In the genomic region with DNA sequence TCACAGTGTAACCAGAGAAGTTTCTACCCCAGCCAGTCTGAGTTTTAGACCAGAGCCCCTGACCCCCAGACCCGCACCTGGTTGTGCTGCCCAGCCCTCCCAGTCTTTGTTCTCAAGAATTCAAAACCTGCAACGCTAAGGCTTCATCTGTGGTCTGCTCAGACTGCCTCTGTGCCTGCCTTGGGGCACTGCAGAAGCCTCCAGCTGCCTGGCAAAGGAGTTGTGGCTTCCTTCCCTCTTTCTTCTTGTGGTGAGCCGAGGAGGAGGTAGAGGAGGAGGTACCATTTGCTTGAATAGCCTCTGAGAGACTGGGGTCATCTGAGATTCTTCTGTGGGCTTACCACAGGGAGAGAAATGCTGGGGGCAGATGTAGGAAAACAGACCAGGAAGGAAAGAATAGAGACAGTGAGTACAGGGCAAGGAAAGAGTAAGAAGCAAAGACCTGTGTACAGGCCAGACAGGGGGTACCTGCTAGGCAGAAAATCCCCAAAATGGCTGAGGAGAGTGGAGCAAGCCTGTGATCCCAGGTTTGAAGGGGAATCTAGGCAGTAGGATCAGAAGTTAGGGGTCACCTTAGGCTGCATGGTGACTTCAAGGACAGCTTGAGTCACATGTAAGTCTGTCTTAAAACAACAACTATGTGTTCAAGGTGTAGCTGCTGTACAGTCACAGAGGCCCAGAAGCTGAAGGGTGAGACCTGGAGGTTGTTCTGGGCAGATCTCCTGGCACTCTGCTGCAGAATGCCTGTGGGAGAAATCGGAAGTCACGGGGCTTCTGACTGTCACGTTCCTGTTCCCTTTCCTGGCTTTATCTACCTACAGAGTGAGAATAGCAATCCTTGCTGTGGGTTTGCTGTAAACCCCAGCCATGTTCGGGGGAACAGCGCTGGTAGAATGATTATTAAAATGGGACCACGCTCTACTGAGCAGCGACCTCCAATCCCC, we compare ENCODE assay signal across 10 mouse cellular contexts.
DNase-seq lines count a peak whose midpoint lies in the region; ATAC-seq lines count a peak whose summit lies in the region.
"Had no signal": no experiment of that assay in that cellular context is flagged by ENCODE, and none has a peak within 500 bp of the region (broad histone marks: within the 10 kb centered on the region; RNA-seq: fewer than 3 reads in every experiment).

No protein-coding gene starts in this region.

- H3K27ac ChIP-seq in kidney, embryonic 16.5 days (ENCODE audit: low read length), result no peak overlapping the region
- H3K27ac ChIP-seq in forebrain, embryonic 12.5 days, result peak overlapping the region; percentile 74
- H3K27ac ChIP-seq in hindbrain, embryonic 12.5 days, result peak overlapping the region; percentile 72
- peak overlapping the region; percentile 43; the same call in 1 of the 2 replicates for H3K27ac ChIP-seq in neural tube, embryonic 13.5 days (replicated peaks)
- H3K27ac ChIP-seq: liver, embryonic 15.5 days had no signal

- no peaks in the 10 kb centered on the region for H3K9me3 ChIP-seq in kidney, embryonic 16.5 days (ENCODE audit: low read length)
- no peaks in the 10 kb centered on the region for H3K9me3 ChIP-seq in forebrain, embryonic 12.5 days
- no peaks in the 10 kb centered on the region for H3K9me3 ChIP-seq in hindbrain, embryonic 12.5 days (replicated peaks)
- no peaks in the 10 kb centered on the region for H3K9me3 ChIP-seq in neural tube, embryonic 13.5 days
- H3K9me3 ChIP-seq: liver, embryonic 15.5 days had no signal

- H3K4me1 ChIP-seq in kidney, embryonic 16.5 days (ENCODE audit: insufficient read depth, low read length), result peaks cover 54% of the 10 kb centered on the region
- H3K4me1 ChIP-seq in forebrain, embryonic 12.5 days, result peaks cover 73% of the 10 kb centered on the region
- H3K4me1 ChIP-seq in hindbrain, embryonic 12.5 days, result peaks cover 71% of the 10 kb centered on the region
- H3K4me1 ChIP-seq in neural tube, embryonic 13.5 days (replicated peaks), result peaks cover 83% of the 10 kb centered on the region

- H3K36me3 ChIP-seq in kidney, embryonic 16.5 days (ENCODE audit: insufficient read depth, low read length), result no peaks in the 10 kb centered on the region
- 0 out of 2 replicates have a peak, but pooled peaks cover 6% of the 10 kb centered on the region for H3K36me3 ChIP-seq in forebrain, embryonic 12.5 days (replicated peaks)
- no peaks in the 10 kb centered on the region for H3K36me3 ChIP-seq in hindbrain, embryonic 12.5 days
- H3K36me3 ChIP-seq in neural tube, embryonic 13.5 days, result 0 out of 2 replicates have a peak, but pooled peaks cover 3% of the 10 kb centered on the region
- H3K36me3 ChIP-seq: liver, embryonic 15.5 days had no signal

- DNase-seq in kidney, adult 8-10 months, result peak; percentile 29 to 43
- no peak for DNase-seq in embryo, embryonic 9.5 days (ENCODE audit: extremely low spot score)
- DNase-seq in yolk sac, embryonic 10.5 days (ENCODE audit: low spot score), result no peak
- DNase-seq in gastrocnemius, postnatal 10 days, result no peak

- H3K4me3 ChIP-seq in kidney, embryonic 16.5 days (ENCODE audit: low read length), result no peak overlapping the region
- no peak overlapping the region for H3K4me3 ChIP-seq in forebrain, embryonic 12.5 days (replicated peaks)
- H3K4me3 ChIP-seq in hindbrain, embryonic 12.5 days, result no peak overlapping the region
- H3K4me3 ChIP-seq in neural tube, embryonic 13.5 days, result no peak overlapping the region
- H3K4me3 ChIP-seq: liver, embryonic 15.5 days had no signal

- no peak overlapping the region for H3K4me2 ChIP-seq in kidney, embryonic 16.5 days (replicated peaks; ENCODE audit: low read depth, low read length)
- no peak overlapping the region for H3K4me2 ChIP-seq in forebrain, embryonic 12.5 days
- no peak overlapping the region for H3K4me2 ChIP-seq in hindbrain, embryonic 12.5 days (replicated peaks)
- no peak overlapping the region for H3K4me2 ChIP-seq in neural tube, embryonic 13.5 days
- H3K4me2 ChIP-seq: liver, embryonic 15.5 days had no signal

- no peaks in the 10 kb centered on the region for H3K27me3 ChIP-seq in kidney, embryonic 16.5 days (ENCODE audit: insufficient read depth, low read length)
- peaks cover 19% of the 10 kb centered on the region; the same call in 1 of the 2 replicates for H3K27me3 ChIP-seq in forebrain, embryonic 12.5 days
- no peaks in the 10 kb centered on the region for H3K27me3 ChIP-seq in hindbrain, embryonic 12.5 days
- no peaks in the 10 kb centered on the region for H3K27me3 ChIP-seq in neural tube, embryonic 13.5 days

- no peak for ATAC-seq in kidney, embryonic 16.5 days (ENCODE audit: low FRiP score, low TSS enrichment)
- ATAC-seq in forebrain, embryonic 12.5 days (ENCODE audit: low FRiP score), result no peak
- ATAC-seq in hindbrain, embryonic 12.5 days (ENCODE audit: low FRiP score), result no peak
- no peak for ATAC-seq in neural tube, embryonic 13.5 days (ENCODE audit: low read depth)
- ATAC-seq: intestine, postnatal 0 days had no signal

- WGBS in kidney, embryonic 16.5 days, result 45% methylated on average over 10 of the region's 10 CpGs
- 58% methylated on average over 10 of the region's 10 CpGs for WGBS in forebrain, embryonic 12.5 days
- WGBS in hindbrain, embryonic 12.5 days, result 56% methylated on average over 10 of the region's 10 CpGs
- WGBS in neural tube, embryonic 13.5 days, result 60% methylated on average over 10 of the region's 10 CpGs

- H3K9ac ChIP-seq in kidney, embryonic 16.5 days (replicated peaks; ENCODE audit: low read length), result no peak overlapping the region
- H3K9ac ChIP-seq in forebrain, embryonic 12.5 days, result no peak overlapping the region
- H3K9ac ChIP-seq in hindbrain, embryonic 12.5 days, result no peak overlapping the region
- H3K9ac ChIP-seq in neural tube, embryonic 13.5 days, result 0 out of 2 replicates have a peak overlapping the region, but pooled peaks have one; percentile 13
- H3K9ac ChIP-seq: liver, embryonic 15.5 days had no signal

Comparison
In these comparisons a context has a peak if more than half of its experiments do, and no peak if none do; other contexts are left out.
1. DNase-seq: peak in kidney, adult 8-10 months (2 of 2); none in embryo, embryonic 9.5 days (single experiment), yolk sac, embryonic 10.5 days (single experiment) and gastrocnemius, postnatal 10 days (single experiment).